Mouse (Mus musculus): ENCODE measurements at regions not wholly inside any gene's neighbourhood (a gene's known extent, or its start where the extent isn't known, plus 50 kb on each side); places are given as distances from the start of the nearest gene placed in this dataset.

- H3K9me3 ChIP-seq (ENCODE audit: control insufficient read depth, low read length): 0 out of 2 replicates have a peak, but pooled peaks cover 2% of the 10 kb centered on the region
- H3K36me3 ChIP-seq (ENCODE audit: control insufficient read depth, insufficient read depth, low read length): no peaks in the 10 kb centered on the region
- no peak overlapping the region for H3K9ac ChIP-seq (replicated peaks; ENCODE audit: low read depth, low read length)
- no peaks in the 10 kb centered on the region for H3K27me3 ChIP-seq (ENCODE audit: control insufficient read depth, insufficient read depth, low read length)
- no peak for ATAC-seq (ENCODE audit: low read depth)
- 80% methylated on average over 10 of the region's 10 CpGs for WGBS
- no peak overlapping the region for H3K4me3 ChIP-seq (ENCODE audit: low read depth, low read length)
- no peaks in the 10 kb centered on the region for H3K4me1 ChIP-seq (ENCODE audit: control insufficient read depth, insufficient read depth, low read length)
- H3K27ac ChIP-seq (ENCODE audit: low read depth, low read length): no peak overlapping the region
- no peak overlapping the region for H3K4me2 ChIP-seq (ENCODE audit: low read depth, low read length)
Measured at GRCm38 (mm10) chr6:31106144-31106836, 147.4 kb upstream of the Klf14 start.

DNA sequence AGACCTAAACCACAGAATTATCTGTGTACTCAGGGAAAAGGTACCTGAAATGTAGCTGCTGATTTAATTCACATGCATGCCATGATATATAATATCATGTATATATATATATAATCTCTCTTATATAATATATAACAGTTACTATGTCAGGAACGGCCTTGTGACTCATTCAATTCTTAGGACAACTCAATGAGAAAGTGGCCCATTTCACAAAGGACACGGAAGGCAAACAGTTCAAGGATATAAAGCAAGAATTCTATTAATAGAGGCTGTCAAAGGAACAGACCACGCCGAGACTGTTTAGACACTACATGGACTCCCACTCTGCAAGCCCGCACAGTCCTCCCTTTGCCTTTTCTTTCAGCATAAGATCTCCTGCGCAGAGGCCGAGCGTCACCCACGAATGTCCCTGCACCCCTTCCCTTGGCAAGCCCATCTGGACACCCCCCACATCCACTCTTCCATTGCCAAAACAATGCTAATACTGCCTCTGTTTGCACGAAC, 148.0 kb upstream of the Klf14 start:
- Histone ChIP-seq H3K9ac (replicated peaks; ENCODE audit: low read depth, low read length) (no peak overlapping the region), H3K27me3 (ENCODE audit: control insufficient read depth, insufficient read depth, low read length) (no peaks in the 10 kb centered on the region), H3K4me2 (ENCODE audit: low read depth, low read length) (no peak overlapping the region), H3K4me3 (ENCODE audit: low read depth, low read length) (no peak overlapping the region), H3K4me1 (ENCODE audit: control insufficient read depth, insufficient read depth, low read length) (no peaks in the 10 kb centered on the region), H3K36me3 (ENCODE audit: control insufficient read depth, insufficient read depth, low read length) (no peaks in the 10 kb centered on the region), H3K27ac (ENCODE audit: low read depth, low read length) (no peak overlapping the region), H3K9me3 (ENCODE audit: control insufficient read depth, low read length) (0 out of 2 replicates have a peak, but pooled peaks cover 2% of the 10 kb centered on the region)
- no peak for ATAC-seq (ENCODE audit: low read depth)
- 85% methylated on average over 10 of the region's 10 CpGs for WGBS

DNA sequence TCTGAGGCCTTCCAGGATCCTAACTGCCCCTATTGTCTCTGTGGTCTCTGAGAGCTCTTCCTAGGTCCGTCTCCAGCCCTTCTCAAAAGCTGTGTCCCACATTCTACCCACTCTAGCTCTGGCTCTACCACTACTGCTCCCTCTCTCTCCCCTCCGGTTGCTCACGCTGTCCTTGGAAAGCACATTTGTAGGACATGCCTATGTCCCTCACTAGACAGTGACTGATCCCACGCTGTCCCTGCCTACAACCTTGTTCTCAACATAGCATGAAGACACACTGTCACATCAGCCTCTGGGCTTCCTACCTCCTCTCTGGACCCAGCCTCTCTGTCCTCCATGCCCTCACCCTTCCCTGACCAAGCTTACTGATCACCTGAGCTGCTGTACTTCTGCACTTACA, 148.5 kb upstream of the Klf14 start:
- Histone ChIP-seq H3K9me3 (ENCODE audit: control insufficient read depth, low read length) (0 out of 2 replicates have a peak, but pooled peaks cover 2% of the 10 kb centered on the region), H3K36me3 (ENCODE audit: control insufficient read depth, insufficient read depth, low read length) (no peaks in the 10 kb centered on the region), H3K27me3 (ENCODE audit: control insufficient read depth, insufficient read depth, low read length) (no peaks in the 10 kb centered on the region), H3K4me2 (ENCODE audit: low read depth, low read length) (no peak overlapping the region), H3K9ac (replicated peaks; ENCODE audit: low read depth, low read length) (no peak overlapping the region), H3K27ac (ENCODE audit: low read depth, low read length) (no peak overlapping the region), H3K4me1 (ENCODE audit: control insufficient read depth, insufficient read depth, low read length) (no peaks in the 10 kb centered on the region), H3K4me3 (ENCODE audit: low read depth, low read length) (no peak overlapping the region)
- WGBS: 89% methylated on average over 4 of the region's 4 CpGs
- ATAC-seq (ENCODE audit: low read depth): no peak

GRCm38 (mm10) chr6:31107916-31108685, 149.2 kb upstream of the Klf14 start:
- 0 out of 2 replicates have a peak, but pooled peaks cover 2% of the 10 kb centered on the region for H3K9me3 ChIP-seq (ENCODE audit: control insufficient read depth, low read length)
- no peak for ATAC-seq (ENCODE audit: low read depth)
- H3K27ac ChIP-seq (ENCODE audit: low read depth, low read length): no peak overlapping the region
- H3K36me3 ChIP-seq (ENCODE audit: control insufficient read depth, insufficient read depth, low read length): no peaks in the 10 kb centered on the region
- H3K4me2 ChIP-seq (ENCODE audit: low read depth, low read length): no peak overlapping the region
- 75% methylated on average over 5 of the region's 5 CpGs for WGBS
- no peaks in the 10 kb centered on the region for H3K27me3 ChIP-seq (ENCODE audit: control insufficient read depth, insufficient read depth, low read length)
- no peak overlapping the region for H3K9ac ChIP-seq (replicated peaks; ENCODE audit: low read depth, low read length)
- H3K4me1 ChIP-seq (ENCODE audit: control insufficient read depth, insufficient read depth, low read length): no peaks in the 10 kb centered on the region
- H3K4me3 ChIP-seq (ENCODE audit: low read depth, low read length): no peak overlapping the region

- Histone ChIP-seq H3K9ac (replicated peaks; ENCODE audit: low read depth, low read length) (no peak overlapping the region), H3K27me3 (ENCODE audit: control insufficient read depth, insufficient read depth, low read length) (no peaks in the 10 kb centered on the region), H3K4me3 (ENCODE audit: low read depth, low read length) (no peak overlapping the region), H3K36me3 (ENCODE audit: control insufficient read depth, insufficient read depth, low read length) (no peaks in the 10 kb centered on the region), H3K4me1 (ENCODE audit: control insufficient read depth, insufficient read depth, low read length) (no peaks in the 10 kb centered on the region), H3K27ac (ENCODE audit: low read depth, low read length) (no peak overlapping the region), H3K4me2 (ENCODE audit: low read depth, low read length) (no peak overlapping the region), H3K9me3 (ENCODE audit: control insufficient read depth, low read length) (0 out of 2 replicates have a peak, but pooled peaks cover 2% of the 10 kb centered on the region)
- WGBS: 98% methylated on average over 4 of the region's 4 CpGs
- ATAC-seq (ENCODE audit: low read depth): no peak
Measured at GRCm38 (mm10) chr6:31109604-31110003, 150.7 kb upstream of the Klf14 start.

GRCm38 (mm10) chr6:31112293-31113077, 153.6 kb upstream of the Klf14 start:
- Histone ChIP-seq H3K36me3 (ENCODE audit: control insufficient read depth, insufficient read depth, low read length) (no peaks in the 10 kb centered on the region), H3K4me1 (ENCODE audit: control insufficient read depth, insufficient read depth, low read length) (no peaks in the 10 kb centered on the region), H3K27ac (ENCODE audit: low read depth, low read length) (no peak overlapping the region), H3K9ac (replicated peaks; ENCODE audit: low read depth, low read length) (no peak overlapping the region), H3K9me3 (ENCODE audit: control insufficient read depth, low read length) (0 out of 2 replicates have a peak, but pooled peaks cover 2% of the 10 kb centered on the region), H3K27me3 (ENCODE audit: control insufficient read depth, insufficient read depth, low read length) (no peaks in the 10 kb centered on the region), H3K4me2 (ENCODE audit: low read depth, low read length) (no peak overlapping the region), H3K4me3 (ENCODE audit: low read depth, low read length) (no peak overlapping the region)
- 83% methylated on average over 13 of the region's 13 CpGs for WGBS
- ATAC-seq (ENCODE audit: low read depth): no peak

- H3K27ac ChIP-seq (ENCODE audit: low read depth, low read length): no peak overlapping the region
- no peak for ATAC-seq (ENCODE audit: low read depth)
- no peak overlapping the region for H3K4me3 ChIP-seq (ENCODE audit: low read depth, low read length)
- no peaks in the 10 kb centered on the region for H3K27me3 ChIP-seq (ENCODE audit: control insufficient read depth, insufficient read depth, low read length)
- H3K36me3 ChIP-seq (ENCODE audit: control insufficient read depth, insufficient read depth, low read length): no peaks in the 10 kb centered on the region
- H3K4me1 ChIP-seq (ENCODE audit: control insufficient read depth, insufficient read depth, low read length): no peaks in the 10 kb centered on the region
- 0 out of 2 replicates have a peak, but pooled peaks cover 2% of the 10 kb centered on the region for H3K9me3 ChIP-seq (ENCODE audit: control insufficient read depth, low read length)
- no peak overlapping the region for H3K9ac ChIP-seq (replicated peaks; ENCODE audit: low read depth, low read length)
- no peak overlapping the region for H3K4me2 ChIP-seq (ENCODE audit: low read depth, low read length)
- 91% methylated on average over 21 of the region's 21 CpGs for WGBS
Measured at GRCm38 (mm10) chr6:31113558-31114326, 154.9 kb upstream of the Klf14 start.
